Mouse (Mus musculus) MEL-GATA-1-ER (cell line): ENCODE results near the gene Ypel2.
"Not testable (repeated sequence)": the region's sequence is repeated elsewhere in the genome, so short reads cannot be mapped to it uniquely, and the experiment has no call there.

Source experiments
- DNase-seq: peaks from one replicate; pipeline ENCODE4 v3.0.0-alpha.2; 2012; ENCODE audit warnings: low read depth; ENCODE audit errors: extremely low read depth

Gene Ypel2

GRCm38 (mm10) chr11:86993041-86994037 is at the start of gene Ypel2:
TSS of gene Ypel2 (minus strand) at chr11:86993707.
- peak; percentile 79 for DNase-seq

GRCm38 (mm10) chr11:87043052-87043451 is 49.5 kb upstream of the Ypel2 start:
- DNase-seq: no peak

- DNase-seq: no peak
Observed at GRCm38 (mm10) chr11:87039307-87039963, 45.9 kb upstream of the Ypel2 start.

- no peak for DNase-seq
Observed at GRCm38 (mm10) chr11:87036180-87036579, 42.7 kb upstream of the Ypel2 start.

- peak; percentile 34 for DNase-seq
Observed at GRCm38 (mm10) chr11:87028212-87028611, 34.7 kb upstream of the Ypel2 start.

- DNase-seq: no peak
Observed at GRCm38 (mm10) chr11:87026096-87026875, 32.8 kb upstream of the Ypel2 start.

- no peak for DNase-seq
Observed at GRCm38 (mm10) chr11:87025351-87025750, 31.8 kb upstream of the Ypel2 start.

GRCm38 (mm10) chr11:87023240-87023639 is 29.7 kb upstream of the Ypel2 start:
- DNase-seq: not testable (repeated sequence)

- no peak for DNase-seq
Observed at GRCm38 (mm10) chr11:87022765-87023164, 29.3 kb upstream of the Ypel2 start.

GRCm38 (mm10) chr11:87021551-87021950 is 28.0 kb upstream of the Ypel2 start:
- DNase-seq: no peak

- no peak for DNase-seq
Observed at GRCm38 (mm10) chr11:87020449-87020848, 26.9 kb upstream of the Ypel2 start.

GRCm38 (mm10) chr11:87019431-87019830 is 25.9 kb upstream of the Ypel2 start:
- DNase-seq: no peak

- DNase-seq: no peak
Observed at GRCm38 (mm10) chr11:87018081-87018480, 24.6 kb upstream of the Ypel2 start.

GRCm38 (mm10) chr11:87015691-87016090 is 22.2 kb upstream of the Ypel2 start:
- no peak for DNase-seq

- peak; percentile 43 for DNase-seq
Observed at GRCm38 (mm10) chr11:87010476-87010875, 17.0 kb upstream of the Ypel2 start.

GRCm38 (mm10) chr11:87007371-87007770 is 13.9 kb upstream of the Ypel2 start:
- DNase-seq: no peak

- no peak for DNase-seq
Observed at GRCm38 (mm10) chr11:87004960-87005755, 11.7 kb upstream of the Ypel2 start.

GRCm38 (mm10) chr11:87002078-87002829 is 8.7 kb upstream of the Ypel2 start:
- DNase-seq: no peak

GRCm38 (mm10) chr11:87001217-87001616 is 7.7 kb upstream of the Ypel2 start:
- DNase-seq: no peak

- no peak for DNase-seq
Observed at GRCm38 (mm10) chr11:86996266-86996665, 2.8 kb upstream of the Ypel2 start.
